Mouse (Mus musculus) olfactory bulb, adult 2 months (tissue): ENCODE results near the gene Hibadh.

ENCODE experiments used
- CTCF ChIP-seq: fragments of 200-500 bp; IDR thresholded peaks from 2 replicates; pipeline ENCODE4 v1.5.1; 2012; ENCODE audit warnings: low read depth, mild to moderate bottlenecking, low read length, moderate library complexity; ENCODE audit not compliant: insufficient read depth
- POLR2A ChIP-seq: fragments of 200-500 bp; IDR thresholded peaks from 2 replicates; pipeline ENCODE4 v1.6.1; 2012; ENCODE audit warnings: mild to moderate bottlenecking, low read depth, low read length, moderate library complexity; ENCODE audit not compliant: insufficient read depth

- TF ChIP-seq CTCF (no peak), POLR2A (no peak)
Measured at GRCm38 (mm10) chr6:52672539-52672938, 32.4 kb upstream of the Hibadh start.
